Mouse (Mus musculus) c-Kit-positive CD71-positive TER-119-positive erythroid progenitor cells, embryonic 14.5 days (primary cell): ENCODE data around the gene Uroc1.

Experiments
- DNase-seq: peaks from one replicate; pipeline ENCODE4 v3.0.0-alpha.2; 2013; ENCODE audit warnings: low spot score

Uroc1 gene

GRCm38 (mm10) chr6:90358142-90358541 is 25.1 kb downstream of the Uroc1 start:
- no peak for DNase-seq

- no peak for DNase-seq
Measured at GRCm38 (mm10) chr6:90359445-90359844, 26.4 kb downstream of the Uroc1 start.

DNA sequence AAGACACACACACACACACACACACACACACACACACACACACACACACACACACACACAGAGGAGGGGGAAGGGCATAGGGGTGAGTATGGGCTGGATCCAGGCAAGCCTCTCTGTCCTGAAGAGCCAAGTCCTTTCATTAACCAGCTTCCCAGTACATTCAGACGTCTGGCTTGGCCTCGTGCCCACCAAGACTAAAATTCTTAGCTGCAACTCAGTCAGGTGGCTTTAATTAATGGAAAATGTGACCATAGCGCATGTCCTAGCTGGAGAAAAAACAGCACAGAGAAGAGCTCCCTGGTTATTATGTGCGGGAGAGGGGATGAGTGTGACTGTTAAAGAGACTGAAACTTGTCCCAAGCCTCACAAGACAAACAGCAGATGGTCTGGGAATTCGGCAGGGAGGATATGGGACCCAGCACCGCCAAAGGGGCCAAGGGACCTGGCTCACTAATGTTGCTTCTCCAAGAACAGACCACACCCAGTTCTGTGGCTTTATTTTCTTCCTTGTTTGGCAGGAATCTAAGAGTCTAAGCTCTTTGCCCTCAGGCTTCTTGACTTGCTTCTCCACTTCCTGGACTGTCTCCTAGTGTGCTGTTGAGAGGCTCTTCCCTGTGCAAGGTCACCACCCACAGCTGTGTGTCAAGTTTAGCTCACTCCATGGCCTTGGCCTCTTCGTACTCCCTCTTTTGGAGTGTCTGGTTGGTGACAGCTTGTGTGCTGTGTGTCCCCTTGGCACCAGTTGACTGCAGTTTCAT is 27.1 kb downstream of the Uroc1 start:
- no peak for DNase-seq

DNA sequence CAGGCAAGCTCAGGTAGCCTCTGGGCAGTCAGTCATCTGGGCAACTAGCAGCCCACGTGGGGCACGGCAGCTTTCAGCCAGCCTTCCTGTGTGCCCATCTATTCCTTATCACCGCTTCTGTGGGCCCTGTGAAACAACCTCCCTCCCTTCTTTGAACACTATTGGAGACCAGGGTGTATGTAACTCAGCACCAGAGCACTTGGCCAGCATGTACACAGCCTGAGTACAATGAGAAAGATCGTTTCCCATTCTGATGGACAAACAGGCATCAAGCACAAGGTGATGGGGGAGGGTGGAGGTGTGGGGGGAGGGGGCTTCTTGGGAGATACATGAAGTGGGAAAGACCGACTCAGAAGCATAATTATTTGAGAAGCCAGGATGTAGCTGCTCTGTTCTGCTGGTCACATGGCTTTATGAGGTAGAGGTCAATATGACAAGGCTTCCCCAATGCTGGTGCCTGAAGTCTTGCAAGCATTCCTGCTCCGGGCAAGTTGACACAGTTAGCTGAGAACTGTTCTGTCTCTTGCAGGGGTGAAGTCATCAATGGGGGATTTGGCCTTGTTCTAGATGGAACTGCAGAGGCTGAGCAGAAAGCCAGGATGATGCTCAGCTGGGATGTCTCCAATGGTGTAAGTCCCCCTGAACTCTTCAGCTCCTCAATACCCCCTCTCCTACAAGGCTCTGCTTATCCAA is 28.0 kb downstream of the Uroc1 start:
- DNase-seq, result no peak

DNA sequence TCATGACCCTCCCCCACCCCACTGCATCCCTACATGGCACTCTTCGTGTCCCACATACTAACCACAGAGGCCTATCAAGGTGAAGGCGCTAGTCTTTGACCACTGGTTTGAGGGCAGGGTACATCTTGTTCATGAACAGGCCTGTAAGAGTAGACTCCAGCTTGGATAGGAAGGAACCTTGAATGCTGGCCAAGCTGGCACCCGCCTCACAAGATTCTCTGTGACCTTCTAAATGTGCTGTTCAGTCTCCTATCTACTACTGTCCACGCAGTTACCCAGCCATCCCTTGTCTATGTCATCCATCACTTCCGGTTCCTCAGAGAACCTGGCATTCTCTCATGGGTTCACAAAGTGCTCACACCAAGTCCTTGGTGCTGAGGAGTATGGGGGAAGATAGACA is 30.2 kb downstream of the Uroc1 start:
- no peak for DNase-seq

GRCm38 (mm10) chr6:90368976-90369724 is 36.1 kb downstream of the Uroc1 start, which contains the start of gene Zxdc:
Zxdc (plus strand) TSS chr6:90369492.
- peak; percentile 94 for DNase-seq

DNA sequence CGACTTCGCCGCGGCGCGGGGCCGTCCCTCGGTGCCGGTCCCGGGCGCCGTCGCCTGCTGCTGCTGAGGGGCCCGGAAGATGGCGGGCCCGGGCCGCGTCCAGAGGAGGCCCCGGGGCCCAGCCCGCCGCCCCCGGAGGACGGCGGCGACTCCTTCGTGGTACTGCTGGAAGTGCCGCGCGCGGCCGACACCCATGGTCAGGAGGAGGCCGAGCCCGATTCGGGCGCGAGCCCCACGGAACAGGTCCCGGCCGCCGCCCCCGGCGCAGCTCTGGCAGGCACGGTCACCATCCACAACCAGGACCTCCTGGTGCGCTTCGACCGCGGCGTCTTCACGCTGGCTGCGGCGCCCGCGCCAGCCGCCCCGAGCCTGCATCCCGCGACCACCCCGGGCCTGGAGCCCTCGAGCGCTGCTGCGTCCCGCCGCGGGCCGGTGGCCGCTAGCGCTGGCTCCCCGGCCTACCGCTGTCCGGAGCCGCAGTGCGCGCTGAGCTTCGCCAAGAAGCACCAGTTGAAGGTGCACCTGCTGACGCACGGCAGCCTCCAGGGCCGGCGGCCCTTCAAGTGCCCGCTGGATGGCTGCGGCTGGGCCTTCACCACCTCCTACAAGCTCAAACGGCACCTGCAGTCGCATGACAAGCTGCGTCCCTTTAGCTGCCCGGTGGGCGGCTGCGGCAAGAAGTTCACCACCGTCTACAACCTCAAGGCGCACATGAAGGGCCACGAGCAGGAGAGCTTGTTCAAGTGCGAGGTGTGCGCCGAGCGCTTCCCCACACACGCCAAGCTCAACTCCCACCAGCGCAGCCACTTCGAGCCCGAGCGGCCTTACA is 36.9 kb downstream of the Uroc1 start:
- peak; percentile 25 for DNase-seq

- peak; percentile 82 for DNase-seq
Measured at GRCm38 (mm10) chr6:90374647-90375046, 41.6 kb downstream of the Uroc1 start.

DNA sequence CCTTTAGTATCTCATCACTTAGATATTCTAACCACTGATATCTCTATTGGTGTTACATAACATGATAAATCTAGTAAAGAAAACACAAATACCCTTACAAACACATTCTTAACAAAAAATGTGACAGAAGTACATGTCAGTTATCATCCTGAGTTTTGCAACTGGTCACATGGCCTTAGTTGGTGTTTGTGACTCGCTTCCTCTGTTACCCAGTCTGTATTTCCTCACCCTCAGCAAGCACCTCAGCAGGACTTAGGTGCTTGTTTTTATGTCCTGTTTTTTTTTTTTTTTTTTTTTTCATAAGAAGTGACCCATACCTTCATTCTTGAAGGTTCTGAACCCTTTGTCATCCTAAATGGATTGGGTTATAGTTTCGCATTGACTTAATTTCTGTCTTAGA is 44.6 kb downstream of the Uroc1 start:
- no peak for DNase-seq

DNA sequence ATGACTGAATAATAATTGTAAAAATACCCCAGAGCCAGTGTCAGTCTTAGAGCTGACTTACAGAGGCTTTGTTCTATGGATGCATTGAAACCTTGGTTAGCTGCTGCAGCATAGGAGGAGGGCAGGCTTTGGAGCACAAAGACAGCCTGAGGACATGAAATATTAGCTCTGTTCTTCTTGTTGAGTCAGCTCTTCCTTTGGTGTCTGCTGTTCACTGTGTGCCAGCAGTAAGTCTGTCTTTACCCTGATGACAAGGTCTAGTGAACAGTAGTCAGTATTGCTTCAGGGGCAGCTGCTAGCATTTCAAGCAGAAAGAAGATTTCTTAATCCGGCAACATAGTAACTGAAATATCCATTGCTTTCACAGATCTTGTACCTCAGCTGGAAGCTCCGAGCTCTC is 48.4 kb downstream of the Uroc1 start:
- no peak for DNase-seq

DNA sequence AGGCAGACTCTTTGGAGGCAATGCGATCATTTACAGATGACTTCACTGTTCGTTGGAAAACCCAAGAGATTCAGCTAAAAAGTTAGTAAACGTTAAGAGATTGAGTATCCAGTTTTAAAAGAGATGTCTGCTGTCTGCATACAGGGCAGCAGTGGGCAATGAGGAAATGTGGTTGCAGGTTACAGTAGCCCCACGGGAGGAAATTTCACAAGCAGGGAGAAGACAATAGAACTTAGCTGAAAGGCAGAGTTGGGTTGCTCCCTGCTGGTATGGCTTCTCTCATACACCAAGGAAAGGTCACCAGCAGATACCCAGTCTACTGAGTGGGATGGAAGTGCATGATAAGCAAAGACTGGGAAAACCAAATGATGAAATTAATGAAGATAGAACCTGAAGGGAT is 57.5 kb downstream of the Uroc1 start:
- no peak for DNase-seq

GRCm38 (mm10) chr6:90393948-90394347 is 60.9 kb downstream of the Uroc1 start:
- DNase-seq, result no peak

DNA sequence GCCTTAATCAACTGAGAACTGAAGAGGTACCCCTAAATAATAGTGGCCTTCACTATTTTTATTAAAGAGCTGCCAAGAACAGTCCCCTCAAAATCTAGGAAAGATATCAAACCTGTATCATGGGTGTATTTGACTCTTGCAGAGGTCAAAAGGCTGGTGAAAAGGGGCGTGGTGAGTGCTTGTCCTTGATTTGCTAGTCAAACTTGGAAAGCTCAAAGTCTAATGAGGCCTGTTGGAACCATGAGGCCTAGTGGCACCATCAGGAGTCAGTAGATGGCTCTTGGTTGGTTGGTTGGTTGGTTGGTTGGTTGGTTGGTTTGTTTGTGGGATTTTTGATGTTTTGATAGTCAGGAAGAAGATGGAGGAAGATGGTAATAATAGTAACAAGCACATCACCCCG is 62.7 kb downstream of the Uroc1 start:
- DNase-seq, result no peak

DNA sequence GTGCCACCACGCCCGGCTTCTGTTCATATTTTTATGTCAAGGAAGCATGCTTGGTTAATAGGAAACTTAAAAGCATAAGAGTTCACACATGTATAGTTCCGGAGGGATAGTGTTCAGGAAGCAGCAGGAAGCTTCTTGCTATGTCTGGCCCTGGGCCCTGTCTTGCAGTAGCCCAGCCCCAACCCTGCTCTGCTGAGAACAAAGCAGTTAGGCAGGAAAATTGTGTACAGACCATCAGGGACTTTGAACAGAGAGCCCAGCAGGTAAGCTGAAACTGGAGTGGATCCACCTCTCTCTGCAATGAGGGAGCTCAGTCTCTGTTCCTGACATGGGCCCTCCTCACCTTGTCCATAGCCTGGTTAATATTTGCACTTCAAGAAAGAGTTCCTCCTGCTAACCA is 64.2 kb downstream of the Uroc1 start:
- DNase-seq, result no peak

- DNase-seq, result no peak
Measured at GRCm38 (mm10) chr6:90408632-90409031, 75.5 kb downstream of the Uroc1 start.

DNA sequence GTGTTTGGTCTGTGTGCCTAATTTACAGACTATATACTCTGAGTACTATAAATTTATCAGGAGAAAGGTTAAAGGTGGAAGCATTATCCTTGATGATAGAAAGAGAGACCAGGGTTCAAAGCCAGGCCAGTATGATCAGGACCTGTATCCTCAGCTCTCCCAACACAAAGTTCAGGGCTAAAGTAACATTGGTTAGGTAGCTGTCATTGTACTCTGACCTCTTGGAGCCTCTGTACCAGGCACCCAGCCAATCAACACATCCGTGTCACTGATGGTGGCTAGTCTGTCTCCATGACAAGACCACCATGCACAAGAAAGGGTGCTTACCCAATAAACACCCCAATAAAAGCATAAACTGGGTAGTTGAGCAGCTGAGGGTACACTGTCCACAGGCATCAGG is 77.9 kb downstream of the Uroc1 start:
- DNase-seq, result no peak

- DNase-seq, result no peak
Measured at GRCm38 (mm10) chr6:90411926-90412325, 78.8 kb downstream of the Uroc1 start.
